Mouse (Mus musculus): ENCODE results near the gene A530084C06Rik. TPM values are rescaled to one million over a fixed set of nuclear protein-coding genes. Genes with fewer than 3 reads are reported as not detected.

The A530084C06Rik gene
- polyA plus RNA-seq (2012; fragmentation: generic; extraction: Trizol): under 1 TPM; 0.47 to 0.74 TPM

GRCm38 (mm10) chr13:31558521-31559418 is at the start of gene A530084C06Rik:
Gene A530084C06Rik (minus strand): TSS chr13:31559333.

GRCm38 (mm10) chr13:31555834-31556233 is 3.3 kb downstream of the A530084C06Rik start, which contains the start of gene Foxq1:
Gene Foxq1 (plus strand): TSS chr13:31556134.

Other genes with a start within 250 kb of the A530084C06Rik start
- gene Foxq1, start 3.2 kb downstream of the A530084C06Rik start, polyA plus RNA-seq (2012; fragmentation: generic; extraction: Trizol): 1 to 10 TPM in 1 of 2 experiments, under 1 TPM in 1; 0.64 to 1.8 TPM
- 1 to 10 TPM; 4.0 to 8.4 TPM for gene Foxf2, start 66.5 kb upstream of the A530084C06Rik start, polyA plus RNA-seq (2012; fragmentation: generic; extraction: Trizol)
- gene Foxc1, start 247.3 kb upstream of the A530084C06Rik start, polyA plus RNA-seq (2012; fragmentation: generic; extraction: Trizol): 10 to 100 TPM in 1 of 2 experiments, 1 to 10 TPM in 1; 2.3 to 24.7 TPM

All from C3H10T1/2 (cell line).